Mouse (Mus musculus): ENCODE data around the gene Prrc2a. TPM values are rescaled to one million over a fixed set of nuclear protein-coding genes. Genes with fewer than 3 reads are reported as not detected.

Gene Prrc2a
- polyA plus RNA-seq, 1 experiment from 2014 or later: 244 TPM

DNA sequence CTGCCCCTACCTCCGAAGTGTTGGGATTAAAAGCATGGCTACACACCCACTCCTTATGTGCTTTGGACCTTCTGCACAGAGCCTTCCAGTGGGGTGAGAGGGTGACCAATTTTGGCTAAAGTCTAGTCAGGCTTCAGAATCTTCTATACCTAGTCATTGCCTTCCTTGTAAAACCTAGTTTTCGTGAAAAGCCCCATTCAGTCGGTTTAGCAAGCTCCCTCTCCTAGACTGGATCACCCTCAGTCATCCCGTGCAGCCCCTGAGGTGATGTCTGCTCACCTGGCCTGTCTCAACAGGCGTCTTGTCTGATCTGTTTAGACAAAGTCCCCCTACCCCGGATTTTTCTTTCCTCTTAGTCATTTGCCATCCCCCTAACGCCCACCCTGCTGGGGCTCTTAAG, 33.3 kb upstream of the Prrc2a start:
- H3K27me3 ChIP-seq: peaks cover 93% of the 10 kb centered on the region
- no peak overlapping the region for H3K4me2 ChIP-seq
- 48% methylated on average over 7 of the region's 7 CpGs for WGBS
- H3K36me3 ChIP-seq: no peaks in the 10 kb centered on the region
- no peak overlapping the region for H3K9ac ChIP-seq
- H3K27ac ChIP-seq: no peak overlapping the region
- H3K9me3 ChIP-seq: no peaks in the 10 kb centered on the region
- H3K4me1 ChIP-seq: peaks cover 14% of the 10 kb centered on the region
- no peak for ATAC-seq (ENCODE audit: insufficient number of reproducible peaks, insufficient read depth, low FRiP score, low TSS enrichment, low read depth)
- H3K4me3 ChIP-seq: no peak overlapping the region

DNA sequence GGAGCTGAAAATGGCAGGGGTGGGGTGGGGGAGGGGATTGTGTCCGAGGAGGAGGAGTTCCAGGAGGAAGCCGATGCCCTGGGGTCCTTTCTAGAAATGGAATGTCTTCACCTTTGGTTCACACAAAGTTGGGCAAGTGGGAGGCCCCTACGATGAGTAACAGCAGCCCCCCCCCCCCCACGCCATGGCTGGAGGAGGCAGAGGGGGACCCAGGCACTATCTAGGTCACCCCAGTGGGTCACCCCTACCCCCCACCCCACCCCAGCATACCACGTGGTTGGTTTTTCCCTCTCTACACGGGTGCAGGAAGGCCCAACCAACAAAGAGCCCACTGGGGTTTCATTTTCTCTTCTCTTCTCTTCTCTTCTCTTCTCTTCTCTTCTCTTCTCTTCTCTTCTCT, 32.4 kb upstream of the Prrc2a start:
- Histone ChIP-seq H3K9me3 (no peaks in the 10 kb centered on the region), H3K4me2 (no peak overlapping the region), H3K36me3 (no peaks in the 10 kb centered on the region), H3K4me1 (peaks cover 14% of the 10 kb centered on the region), H3K4me3 (no peak overlapping the region), H3K9ac (no peak overlapping the region), H3K27ac (no peak overlapping the region), H3K27me3 (peaks cover 84% of the 10 kb centered on the region)
- no peak for ATAC-seq (ENCODE audit: insufficient number of reproducible peaks, insufficient read depth, low FRiP score, low TSS enrichment, low read depth)
- WGBS: 31% methylated on average over 5 of the region's 6 CpGs

DNA sequence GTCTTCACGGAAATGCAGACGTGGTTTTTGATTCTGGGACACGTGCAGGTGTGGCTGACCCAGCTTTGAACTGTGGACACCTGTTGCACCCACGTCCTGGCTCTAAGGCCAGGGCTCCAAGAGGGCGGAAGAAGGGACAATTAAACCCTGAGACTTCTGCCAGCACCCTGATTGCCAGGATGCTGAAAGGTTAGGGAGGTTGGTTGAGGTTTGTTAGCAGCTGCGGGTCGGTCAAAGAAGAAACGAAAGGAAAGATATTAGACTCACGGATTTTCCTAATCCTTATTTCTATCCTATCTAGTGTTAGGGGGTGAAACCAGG, 31.6 kb upstream of the Prrc2a start:
- H3K4me2 ChIP-seq: peak overlapping the region; percentile 77
- H3K4me1 ChIP-seq: peaks cover 14% of the 10 kb centered on the region; the same call in 1 of the 2 replicates
- H3K36me3 ChIP-seq: no peaks in the 10 kb centered on the region
- H3K27ac ChIP-seq: no peak overlapping the region
- H3K4me3 ChIP-seq: peak overlapping the region; percentile 49
- ATAC-seq (ENCODE audit: insufficient number of reproducible peaks, insufficient read depth, low FRiP score, low TSS enrichment, low read depth): no peak
- H3K27me3 ChIP-seq: peaks cover 76% of the 10 kb centered on the region
- no peak overlapping the region; the same call in 1 of the 2 replicates for H3K9ac ChIP-seq
- H3K9me3 ChIP-seq: no peaks in the 10 kb centered on the region
- WGBS: 29% methylated on average over 9 of the region's 9 CpGs

DNA sequence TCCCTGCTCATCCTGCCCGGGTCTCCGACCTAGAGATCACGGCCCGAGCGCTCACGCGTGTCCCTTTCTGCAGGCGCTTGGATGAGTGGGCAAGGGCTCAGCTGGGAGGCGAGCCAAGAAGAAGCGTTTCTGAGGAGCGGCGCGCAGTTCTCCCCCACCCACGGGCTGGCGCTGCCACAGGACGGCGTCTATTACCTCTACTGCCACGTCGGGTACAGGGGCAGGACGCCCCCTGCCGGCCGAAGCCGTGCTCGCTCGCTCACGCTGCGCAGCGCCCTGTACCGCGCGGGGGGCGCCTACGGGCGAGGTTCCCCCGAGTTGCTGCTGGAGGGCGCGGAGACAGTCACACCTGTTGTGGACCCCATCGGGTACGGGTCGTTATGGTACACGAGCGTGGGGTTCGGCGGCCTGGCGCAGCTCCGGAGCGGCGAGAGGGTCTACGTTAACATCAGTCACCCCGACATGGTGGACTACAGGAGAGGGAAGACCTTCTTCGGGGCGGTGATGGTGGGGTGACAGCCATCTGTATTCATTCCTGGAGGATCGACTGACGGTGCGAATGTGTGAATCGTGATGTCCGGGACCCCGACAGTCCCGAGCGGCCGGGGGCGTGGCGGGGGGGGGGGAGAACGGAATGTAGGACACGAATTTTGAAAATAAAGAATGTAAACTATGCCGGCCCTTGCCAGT, 31.1 kb upstream of the Prrc2a start:
- Histone ChIP-seq H3K4me2 (peak overlapping the region; percentile 77), H3K27me3 (peaks cover 71% of the 10 kb centered on the region), H3K4me3 (peak overlapping the region; percentile 49), H3K36me3 (no peaks in the 10 kb centered on the region), H3K27ac (no peak overlapping the region), H3K9ac (peak overlapping the region; percentile 69), H3K9me3 (no peaks in the 10 kb centered on the region), H3K4me1 (peaks cover 14% of the 10 kb centered on the region; the same call in 1 of the 2 replicates)
- ATAC-seq (ENCODE audit: insufficient number of reproducible peaks, insufficient read depth, low FRiP score, low TSS enrichment, low read depth): peak; percentile 80
- WGBS: 2% methylated on average over 66 of the region's 66 CpGs

DNA sequence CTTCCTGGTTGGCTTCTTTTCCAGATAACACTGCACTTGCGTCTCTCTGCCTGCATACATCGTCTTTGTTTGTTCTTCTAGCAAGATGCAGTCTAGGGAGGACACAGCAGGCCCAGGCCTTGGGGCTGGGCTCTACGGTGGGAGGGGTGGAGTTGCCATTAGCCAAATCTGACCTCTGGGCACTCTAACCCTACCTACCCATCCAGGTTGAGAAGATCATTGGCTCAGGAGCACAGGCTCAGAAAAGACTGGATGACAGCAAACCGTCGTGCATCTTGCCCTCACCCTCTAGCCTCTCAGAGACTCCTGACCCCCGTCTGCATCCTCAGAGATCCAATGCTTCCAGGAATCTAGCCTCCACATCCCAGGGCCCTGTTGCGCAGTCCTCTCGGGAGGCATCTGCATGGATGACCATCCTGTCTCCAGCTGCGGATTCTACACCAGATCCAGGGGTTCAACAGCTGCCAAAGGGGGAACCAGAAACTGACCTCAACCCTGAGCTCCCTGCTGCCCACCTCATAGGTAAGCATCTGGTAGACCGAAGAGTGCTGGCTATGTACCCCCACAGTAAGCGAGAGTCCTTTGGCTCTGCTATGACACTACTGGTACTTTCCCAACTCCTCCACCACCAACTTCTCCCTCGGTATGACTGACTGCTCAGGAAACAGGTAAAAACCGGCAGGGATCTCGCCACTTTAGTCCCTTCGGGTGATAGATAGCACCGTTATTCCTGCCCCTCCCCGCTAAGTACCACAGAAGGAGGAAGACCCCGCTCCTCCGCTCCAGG, 30.3 kb upstream of the Prrc2a start:
- WGBS: 42% methylated on average over 19 of the region's 19 CpGs
- no peak for ATAC-seq (ENCODE audit: insufficient number of reproducible peaks, insufficient read depth, low FRiP score, low TSS enrichment, low read depth)
- Histone ChIP-seq H3K36me3 (no peaks in the 10 kb centered on the region), H3K27ac (no peak overlapping the region), H3K27me3 (peaks cover 63% of the 10 kb centered on the region), H3K9ac (peak overlapping the region; percentile 69), H3K4me2 (peak overlapping the region; percentile 77), H3K4me3 (peak overlapping the region; percentile 49), H3K4me1 (peaks cover 14% of the 10 kb centered on the region; the same call in 1 of the 2 replicates), H3K9me3 (no peaks in the 10 kb centered on the region)

DNA sequence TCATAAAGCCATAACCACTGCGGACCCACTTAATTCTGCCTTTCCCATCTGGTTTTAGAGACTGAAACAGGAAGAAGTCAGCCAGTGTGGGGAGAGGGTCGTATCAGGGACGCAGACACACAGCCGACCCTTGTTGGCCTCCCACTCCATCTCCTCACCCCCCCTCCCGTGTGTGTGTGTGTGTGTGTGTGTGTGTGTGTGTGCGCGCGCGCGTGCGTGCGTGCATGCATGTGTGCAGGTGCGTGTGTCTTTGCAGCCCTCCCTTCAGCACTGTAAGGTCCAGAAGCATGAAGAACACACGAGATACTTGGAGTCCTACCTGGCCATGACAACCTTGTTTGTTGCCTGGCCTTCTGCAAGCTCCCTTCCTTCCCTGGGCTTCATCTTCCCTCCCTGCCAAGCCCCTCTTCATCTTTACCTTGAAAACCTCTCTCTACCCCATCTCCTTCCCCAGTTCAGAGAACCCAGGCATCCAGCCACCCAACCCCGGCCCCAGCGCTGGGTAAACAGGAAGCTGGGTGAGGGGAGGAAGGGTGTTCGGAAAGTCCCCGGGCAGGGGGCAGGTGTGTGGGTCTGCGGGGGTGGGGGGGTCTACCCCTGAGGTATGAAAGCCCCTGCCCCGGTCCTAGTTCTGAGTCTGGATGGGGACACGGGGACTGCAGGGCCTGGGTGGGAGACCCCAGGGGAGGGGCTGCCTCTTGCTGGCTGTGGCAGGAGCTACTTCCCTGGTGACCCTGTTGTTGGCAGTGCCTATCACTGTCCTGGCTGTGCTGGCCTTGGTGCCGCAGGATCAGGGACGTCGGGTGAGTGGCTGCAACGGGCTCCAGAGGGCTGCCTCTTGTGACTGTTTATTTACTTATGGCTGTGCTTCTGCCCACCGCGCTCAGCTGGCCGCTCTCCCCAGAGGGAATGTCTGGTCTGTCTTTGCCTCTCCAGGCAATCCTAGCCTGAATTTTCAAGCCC, 29.5 kb upstream of the Prrc2a start, which contains the start of gene Ltb:
Gene Ltb (plus strand): TSS at position 559 of the 963 bp plus-strand sequence.
- ATAC-seq (ENCODE audit: insufficient number of reproducible peaks, insufficient read depth, low FRiP score, low TSS enrichment, low read depth): no peak

DNA sequence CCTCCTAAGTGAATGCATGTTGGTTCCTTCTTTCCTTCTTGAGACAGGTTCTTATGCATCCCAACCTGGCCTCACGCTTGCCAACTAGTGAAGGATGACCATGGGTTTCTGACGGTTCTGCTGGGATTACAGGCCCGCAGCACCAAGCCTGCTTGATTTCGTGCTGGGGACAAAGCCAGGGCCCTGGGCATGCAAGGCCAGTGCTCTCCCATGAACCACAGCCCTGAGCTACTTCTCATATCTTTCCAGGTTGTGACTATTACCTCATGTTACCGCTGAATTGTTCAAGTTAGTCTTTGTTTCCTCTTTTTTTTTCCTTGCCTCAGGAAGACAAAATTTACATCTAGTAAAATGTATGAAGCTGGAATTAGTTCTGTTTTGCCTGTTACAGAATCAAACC, 28.2 kb upstream of the Prrc2a start:
- Histone ChIP-seq H3K36me3 (no peaks in the 10 kb centered on the region), H3K27ac (no peak overlapping the region), H3K9ac (no peak overlapping the region), H3K4me2 (no peak overlapping the region), H3K27me3 (peaks cover 44% of the 10 kb centered on the region), H3K4me1 (peaks cover 14% of the 10 kb centered on the region; the same call in 1 of the 2 replicates), H3K9me3 (no peaks in the 10 kb centered on the region), H3K4me3 (no peak overlapping the region)
- no peak for ATAC-seq (ENCODE audit: insufficient number of reproducible peaks, insufficient read depth, low FRiP score, low TSS enrichment, low read depth)
- 82% methylated on average over 5 of the region's 5 CpGs for WGBS

More for the DNA sequence above, 29.5 kb upstream of the Prrc2a start, which contains the start of gene Ltb:
- Histone ChIP-seq H3K9ac (peak within 1 kb of the TSS; percentile 69), H3K36me3 (no peaks in the 10 kb centered on the region), H3K4me3 (peak within 1 kb of the TSS; percentile 49), H3K4me2 (peak within 1 kb of the TSS; percentile 77), H3K27ac (no peak within 1 kb of the TSS), H3K27me3 (peaks cover 54% of the 10 kb centered on the region), H3K4me1 (peaks cover 14% of the 10 kb centered on the region; the same call in 1 of the 2 replicates), H3K9me3 (no peaks in the 10 kb centered on the region)
- 59% methylated on average over 25 of the region's 28 CpGs for WGBS

DNA sequence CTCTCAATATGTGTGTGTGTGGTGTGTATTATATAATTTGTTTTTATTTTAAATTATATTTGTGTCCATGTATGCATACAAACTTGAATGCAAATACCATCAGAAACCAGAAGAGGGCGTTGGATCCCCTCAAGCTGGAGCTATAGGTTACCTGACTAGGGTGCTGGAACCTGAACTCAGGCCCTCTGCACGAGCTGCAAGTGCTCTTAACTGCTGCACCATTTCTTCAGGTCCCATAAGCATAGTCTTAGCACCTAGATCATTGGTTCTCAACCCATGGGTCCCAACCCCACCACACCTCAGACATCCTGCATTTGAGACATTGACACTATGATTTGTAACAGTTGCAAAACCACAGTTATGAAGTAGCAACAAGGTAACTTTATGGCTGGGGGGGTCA, 27.0 kb upstream of the Prrc2a start:
- Histone ChIP-seq H3K9ac (no peak overlapping the region), H3K36me3 (no peaks in the 10 kb centered on the region), H3K4me3 (no peak overlapping the region), H3K27me3 (peaks cover 36% of the 10 kb centered on the region), H3K27ac (no peak overlapping the region), H3K4me1 (peaks cover 15% of the 10 kb centered on the region; the same call in 1 of the 2 replicates), H3K9me3 (no peaks in the 10 kb centered on the region), H3K4me2 (no peak overlapping the region)
- WGBS: 61% methylated on average over 2 of the region's 2 CpGs
- ATAC-seq (ENCODE audit: insufficient number of reproducible peaks, insufficient read depth, low FRiP score, low TSS enrichment, low read depth): no peak

DNA sequence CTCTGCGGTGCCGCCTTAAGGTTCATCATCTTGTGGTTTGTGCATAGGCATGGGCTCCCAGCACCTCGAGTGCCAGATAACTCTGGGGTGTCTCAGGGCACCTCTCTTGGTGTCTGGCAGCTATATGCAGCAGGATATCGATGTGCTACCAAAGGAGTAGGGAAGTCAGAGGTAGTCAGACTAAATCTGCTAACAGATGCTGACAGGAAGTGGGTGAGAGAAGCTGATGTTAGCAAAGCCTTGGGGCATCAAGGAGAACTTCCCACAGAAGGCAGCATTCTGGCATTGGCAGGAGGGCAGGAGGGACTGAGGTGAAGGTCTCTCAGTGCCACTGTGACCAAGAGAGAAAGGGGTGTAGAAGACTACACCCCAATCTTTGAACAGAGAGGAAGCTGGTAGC, 25.4 kb upstream of the Prrc2a start:
- Histone ChIP-seq H3K27me3 (peaks cover 20% of the 10 kb centered on the region), H3K4me3 (no peak overlapping the region), H3K9me3 (no peaks in the 10 kb centered on the region), H3K4me1 (peaks cover 13% of the 10 kb centered on the region), H3K9ac (no peak overlapping the region), H3K27ac (no peak overlapping the region), H3K4me2 (no peak overlapping the region), H3K36me3 (no peaks in the 10 kb centered on the region)
- no peak for ATAC-seq (ENCODE audit: insufficient number of reproducible peaks, insufficient read depth, low FRiP score, low TSS enrichment, low read depth)
- WGBS: 63% methylated on average over 4 of the region's 4 CpGs

DNA sequence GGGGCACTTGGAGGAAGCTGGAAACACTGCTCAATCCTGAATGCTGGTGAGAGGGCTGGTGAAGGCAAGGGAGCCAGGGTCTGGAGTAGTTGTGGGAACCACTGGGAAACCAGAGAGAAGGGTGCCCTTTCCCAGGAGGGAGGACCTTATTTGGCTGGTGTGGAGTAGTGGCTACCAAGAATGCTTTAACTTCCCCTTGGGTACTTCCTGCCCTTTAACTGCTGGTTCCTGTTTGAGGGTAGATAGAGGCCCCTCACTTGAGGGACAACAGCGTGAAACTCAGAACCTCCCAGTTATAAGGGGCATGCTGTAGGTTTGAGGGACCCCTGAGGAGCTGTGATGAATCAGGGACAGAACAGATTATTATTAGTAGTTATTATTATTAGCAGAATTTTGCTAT, 24.5 kb upstream of the Prrc2a start:
- Histone ChIP-seq H3K4me1 (peaks cover 11% of the 10 kb centered on the region), H3K36me3 (no peaks in the 10 kb centered on the region), H3K9me3 (no peaks in the 10 kb centered on the region), H3K9ac (no peak overlapping the region), H3K27ac (no peak overlapping the region), H3K4me3 (no peak overlapping the region), H3K27me3 (peaks cover 11% of the 10 kb centered on the region), H3K4me2 (no peak overlapping the region)
- no peak for ATAC-seq (ENCODE audit: insufficient number of reproducible peaks, insufficient read depth, low FRiP score, low TSS enrichment, low read depth)
- 65% methylated on average over 1 of the region's 1 CpGs for WGBS

DNA sequence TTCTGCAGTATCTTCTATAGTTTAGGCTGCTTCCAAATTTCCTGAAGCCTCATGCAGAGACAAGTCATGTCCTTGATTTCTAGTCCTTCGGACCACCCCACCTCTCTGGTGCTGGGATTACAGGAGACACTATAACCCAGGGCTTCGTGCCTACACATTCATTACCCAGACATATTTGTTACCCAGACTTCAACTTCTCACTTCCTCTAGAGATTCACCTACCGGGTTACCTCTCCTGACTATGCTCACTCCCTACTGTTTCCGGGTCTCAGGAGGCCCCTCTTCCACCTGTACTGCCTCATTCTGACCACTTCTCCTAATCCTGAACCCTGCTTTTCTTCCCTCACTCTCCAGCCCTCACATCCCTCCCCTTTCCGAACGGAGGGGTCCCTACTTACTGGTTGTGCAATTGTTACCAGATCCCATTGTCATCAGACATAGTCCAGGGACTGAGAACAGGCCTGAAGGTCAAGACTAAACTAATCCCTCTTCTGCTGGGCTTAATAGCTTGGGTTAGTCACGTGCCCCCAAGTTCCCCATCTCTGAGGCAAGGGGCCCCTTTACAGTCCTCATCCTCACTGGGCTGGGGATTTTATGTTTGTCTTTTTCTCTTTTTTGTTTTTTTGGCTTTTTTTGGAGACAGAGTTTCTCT, 23.4 kb upstream of the Prrc2a start, which contains the start of gene Lst1:
Gene Lst1 (minus strand): TSS at position 481 of the 652 bp plus-strand sequence.
- no peak within 1 kb of the TSS for H3K9ac ChIP-seq
- H3K27me3 ChIP-seq: 0 out of 2 replicates have a peak, but pooled peaks cover under 1% of the 10 kb centered on the region
- no peaks in the 10 kb centered on the region for H3K36me3 ChIP-seq
- peaks cover 9% of the 10 kb centered on the region for H3K4me1 ChIP-seq
- WGBS: 76% methylated on average over 7 of the region's 7 CpGs
- no peak within 1 kb of the TSS for H3K4me2 ChIP-seq
- H3K27ac ChIP-seq: peak within 1 kb of the TSS; percentile 7; the same call in 1 of the 2 replicates
- H3K9me3 ChIP-seq: no peaks in the 10 kb centered on the region
- no peak within 1 kb of the TSS for H3K4me3 ChIP-seq
- no peak for ATAC-seq (ENCODE audit: insufficient number of reproducible peaks, insufficient read depth, low FRiP score, low TSS enrichment, low read depth)
